Mouse (Mus musculus): ENCODE results near the gene Ube2o.

DNA sequence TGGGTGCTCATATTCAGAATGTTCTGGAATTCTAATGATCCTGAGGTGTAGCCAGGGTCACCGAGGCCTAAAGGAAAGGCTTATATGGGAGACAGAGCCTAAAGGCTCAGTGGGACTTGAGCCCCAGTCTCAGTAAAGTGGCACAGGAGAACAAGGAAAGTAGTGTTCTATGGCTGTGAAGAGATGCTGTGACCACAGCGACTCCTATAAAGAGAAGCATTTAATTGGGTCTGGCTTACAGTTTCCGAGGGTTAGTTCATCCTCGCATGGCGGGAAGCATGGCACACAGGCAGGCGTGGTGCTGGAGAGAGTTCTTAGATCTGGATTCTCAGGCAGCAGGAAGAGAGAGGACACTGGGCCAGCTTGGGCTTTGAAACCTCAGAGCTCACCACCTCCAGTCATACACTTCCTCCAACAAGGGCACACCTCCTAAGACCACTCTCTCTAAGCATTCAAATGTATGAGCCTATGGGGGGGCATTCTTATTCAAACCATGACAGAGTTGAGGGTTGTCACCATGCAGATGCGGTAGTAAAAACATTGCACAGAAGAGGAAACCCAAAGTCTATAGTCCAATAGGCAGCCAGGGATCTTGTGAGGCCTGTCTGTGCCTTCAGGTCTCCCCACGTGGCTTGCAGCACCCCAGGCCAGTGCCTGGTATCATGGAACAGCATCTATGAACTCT, 52.5 kb downstream of the Ube2o start:
- TF ChIP-seq CTCF (IDR thresholded peaks at IDR 0.05; ENCODE audit: control insufficient read depth, insufficient read depth, insufficient read length), result no peak
- no peak for TF ChIP-seq USF1 (IDR thresholded peaks at IDR 0.05; ENCODE audit: low read depth)
- TF ChIP-seq FOSL1 (IDR thresholded peaks at IDR 0.05; ENCODE audit: insufficient read depth, low read length, poor library complexity, severe bottlenecking), result no peak
- TF ChIP-seq CEBPB (IDR thresholded peaks at IDR 0.05; ENCODE audit: low read depth), result no peak
- no peak for TF ChIP-seq MYOG (IDR thresholded peaks at IDR 0.05; ENCODE audit: control insufficient read depth, extremely low read depth, insufficient read length)
